Comparison of ENCODE assay signal across 1 mouse cellular context in genomic region chr2:167945451-167945850, GRCm38 (mm10).
TF ChIP-seq lines count a peak whose summit lies in the region.

No protein-coding gene starts in this region.

TF ChIP-seq in CH12.LX, 34 proteins besides CTCF, POLR2A, EP300 and RAD21 (continued from another document):
- TF ChIP-seq IRF4 (IDR thresholded peaks at IDR 0.05; ENCODE audit: low read depth, low read length) (no peak), E2F4 (IDR thresholded peaks at IDR 0.05; ENCODE audit: insufficient replicate concordance, low read depth, low read length) (no peak)
